Mouse (Mus musculus) lung, postnatal 0 days (tissue): ENCODE measurements around the gene Gm45837. TPM values are rescaled to one million over a fixed set of nuclear protein-coding genes. Genes with fewer than 3 reads are reported as not detected.

Experiments used
- ATAC-seq: fragments of 200-750 bp; cut with Nextera tagmentation; 2 replicates; pipeline ENCODE4 v1.8.0; 2017; ENCODE audit warnings: moderate library complexity
- DNase-seq: peaks from one replicate; pipeline ENCODE4 v3.0.0-alpha.2; 2016; ENCODE audit warnings: low spot score
- H3K27ac ChIP-seq: fragments of 300-500 bp; sonication (generic); 2 replicates; pipeline ENCODE4 v1.5.1; 2014; ENCODE audit warnings: antibody characterized with exemption, mild to moderate bottlenecking, low read length, mixed read lengths
- H3K27me3 ChIP-seq: fragments of 300-500 bp; sonication (generic); replicated peaks from 2 replicates; pipeline ENCODE4 v1.6.1; 2014; ENCODE audit warnings: low read length, mixed read lengths; ENCODE audit not compliant: insufficient read depth
- H3K36me3 ChIP-seq: fragments of 300-500 bp; sonication (generic); 2 replicates; pipeline ENCODE4 v1.6.1; 2014; ENCODE audit warnings: low read length, mixed read lengths; ENCODE audit not compliant: insufficient read depth
- H3K4me1 ChIP-seq: fragments of 300-500 bp; sonication (generic); 2 replicates; pipeline ENCODE4 v1.6.1; 2014; ENCODE audit warnings: antibody characterized with exemption, low read depth, low read length, mixed read lengths; ENCODE audit not compliant: insufficient read depth
- H3K4me2 ChIP-seq: fragments of 300-500 bp; sonication (generic); replicated peaks from 2 replicates; pipeline ENCODE4 v1.6.1; 2014; ENCODE audit warnings: low read depth, mild to moderate bottlenecking, low read length, moderate library complexity, mixed read lengths
- H3K4me3 ChIP-seq: fragments of 300-500 bp; sonication (generic); 2 replicates; pipeline ENCODE4 v1.5.1; 2014; ENCODE audit warnings: low read depth, low read length
- H3K9ac ChIP-seq: fragments of 300-500 bp; sonication (generic); replicated peaks from 2 replicates; pipeline ENCODE4 v1.6.1; 2014; ENCODE audit warnings: low read depth, mild to moderate bottlenecking
- H3K9me3 ChIP-seq: fragments of 300-500 bp; sonication (generic); 2 replicates; pipeline ENCODE4 v1.6.1; 2016; ENCODE audit warnings: low read length, mixed read lengths
- CTCF ChIP-seq: IDR thresholded peaks from 2 replicates; pipeline ENCODE4 v1.5.1; 2016; ENCODE audit warnings: antibody characterized with exemption, mild to moderate bottlenecking
- EP300 ChIP-seq: IDR thresholded peaks from 2 replicates; pipeline ENCODE4 v1.6.1; 2016; ENCODE audit warnings: antibody characterized with exemption, mild to moderate bottlenecking, control low read depth
- WGBS: fragments of 180-500 bp; shearing (Covaris S2); extraction: QIAGEN DNeasy Blood & Tissue Kit; methylation state at CpG from one replicate; pipeline ENCODE4 v1.1.7; 2014; 5-methylcytosine and 5-hydroxymethylcytosine counted together
- polyA plus RNA-seq: library from polyadenylated mRNA; unstranded; fragments of >200 nt; fragmentation: Nextera tagmentation; extraction: Ambion mirVana; gene quantifications from 2 replicates; pipeline ENCODE4 v1.2.1, GENCODE M21; 2015

Gene Gm45837
- polyA plus RNA-seq, 1 experiment from 2014 or later, result 4.2 TPM

GRCm38 (mm10) chr7:101516460-101516859 is 105.8 kb downstream of the Gm45837 start:
- DNase-seq, result no peak
- 58% methylated on average over 6 of the region's 6 CpGs for WGBS
- H3K4me2 ChIP-seq, result no peak overlapping the region

GRCm38 (mm10) chr7:101521696-101522095 is 111.0 kb downstream of the Gm45837 start:
- ATAC-seq (no peak), DNase-seq (no peak)
- Histone ChIP-seq H3K27me3 (no peaks in the 10 kb centered on the region), H3K4me2 (no peak overlapping the region), H3K4me1 (no peaks in the 10 kb centered on the region), H3K36me3 (no peaks in the 10 kb centered on the region), H3K9ac (no peak overlapping the region), H3K4me3 (no peak overlapping the region), H3K9me3 (no peaks in the 10 kb centered on the region), H3K27ac (no peak overlapping the region)
- WGBS, result 50% methylated on average over 1 of the region's 1 CpGs
- no peak for TF ChIP-seq EP300
- TF ChIP-seq CTCF, result no peak

More at GRCm38 (mm10) chr7:101516460-101516859, 105.8 kb downstream of the Gm45837 start:
- Histone ChIP-seq H3K27me3 (no peaks in the 10 kb centered on the region), H3K4me1 (no peaks in the 10 kb centered on the region), H3K9ac (no peak overlapping the region), H3K27ac (no peak overlapping the region), H3K4me3 (no peak overlapping the region), H3K36me3 (no peaks in the 10 kb centered on the region), H3K9me3 (no peaks in the 10 kb centered on the region)
- ATAC-seq, result no peak
- TF ChIP-seq EP300, result no peak
- TF ChIP-seq CTCF, result no peak

- no peaks in the 10 kb centered on the region for H3K4me1 ChIP-seq
- no peak for ATAC-seq
- no peak for TF ChIP-seq CTCF
- no peak for TF ChIP-seq EP300
- DNase-seq, result no peak
- no peak overlapping the region for H3K9ac ChIP-seq
- WGBS, result 62% methylated on average over 2 of the region's 2 CpGs
- no peak overlapping the region for H3K4me3 ChIP-seq
- no peaks in the 10 kb centered on the region for H3K9me3 ChIP-seq
- no peaks in the 10 kb centered on the region for H3K27me3 ChIP-seq
- H3K4me2 ChIP-seq, result no peak overlapping the region
- H3K27ac ChIP-seq, result no peak overlapping the region
- H3K36me3 ChIP-seq, result no peaks in the 10 kb centered on the region
Observed at GRCm38 (mm10) chr7:101523205-101523604, 112.5 kb downstream of the Gm45837 start.

GRCm38 (mm10) chr7:101526484-101526883 is 115.8 kb downstream of the Gm45837 start:
- H3K9me3 ChIP-seq, result no peaks in the 10 kb centered on the region
- H3K9ac ChIP-seq, result no peak overlapping the region
- H3K4me3 ChIP-seq, result no peak overlapping the region
- DNase-seq (no peak), ATAC-seq (no peak)
- no peaks in the 10 kb centered on the region for H3K4me1 ChIP-seq
- no peak overlapping the region for H3K27ac ChIP-seq
- no peak for TF ChIP-seq EP300
- no peak for TF ChIP-seq CTCF
- no peaks in the 10 kb centered on the region for H3K36me3 ChIP-seq
- H3K27me3 ChIP-seq, result no peaks in the 10 kb centered on the region
- no peak overlapping the region for H3K4me2 ChIP-seq
- WGBS, result 48% methylated on average over 7 of the region's 7 CpGs

GRCm38 (mm10) chr7:101534428-101534827 is 123.7 kb downstream of the Gm45837 start:
- no peak overlapping the region for H3K4me2 ChIP-seq
- ATAC-seq, result no peak
- no peak overlapping the region for H3K9ac ChIP-seq
- H3K36me3 ChIP-seq, result no peaks in the 10 kb centered on the region
- no peak overlapping the region for H3K27ac ChIP-seq
- 26% methylated on average over 5 of the region's 5 CpGs for WGBS
- H3K4me1 ChIP-seq, result no peaks in the 10 kb centered on the region
- H3K9me3 ChIP-seq, result no peaks in the 10 kb centered on the region
- DNase-seq, result no peak
- no peak overlapping the region for H3K4me3 ChIP-seq
- TF ChIP-seq CTCF (no peak), EP300 (no peak)
- no peaks in the 10 kb centered on the region for H3K27me3 ChIP-seq

GRCm38 (mm10) chr7:101535102-101535501 is 124.4 kb downstream of the Gm45837 start:
- Histone ChIP-seq H3K4me2 (no peak overlapping the region), H3K4me1 (no peaks in the 10 kb centered on the region), H3K27me3 (no peaks in the 10 kb centered on the region), H3K36me3 (no peaks in the 10 kb centered on the region), H3K9me3 (no peaks in the 10 kb centered on the region), H3K4me3 (no peak overlapping the region), H3K9ac (no peak overlapping the region), H3K27ac (no peak overlapping the region)
- ATAC-seq (no peak), DNase-seq (no peak)
- 57% methylated on average over 10 of the region's 10 CpGs for WGBS
- TF ChIP-seq CTCF (no peak), EP300 (no peak)

- DNase-seq (no peak), ATAC-seq (no peak)
- Histone ChIP-seq H3K4me3 (no peak overlapping the region), H3K27me3 (no peaks in the 10 kb centered on the region), H3K36me3 (no peaks in the 10 kb centered on the region), H3K27ac (no peak overlapping the region), H3K9me3 (no peaks in the 10 kb centered on the region), H3K4me2 (no peak overlapping the region), H3K4me1 (no peaks in the 10 kb centered on the region), H3K9ac (no peak overlapping the region)
- WGBS, result 66% methylated on average over 5 of the region's 5 CpGs
- TF ChIP-seq CTCF, result no peak
- no peak for TF ChIP-seq EP300
Observed at GRCm38 (mm10) chr7:101535517-101535916, 124.8 kb downstream of the Gm45837 start.
